8 mouse cellular contexts compared by ENCODE assay signal in genomic region chr5:108269063-108269810, GRCm38 (mm10). TPM values are rescaled to one million over a fixed set of nuclear protein-coding genes. Genes with fewer than 3 reads are reported as not detected.
DNase-seq lines count a peak whose midpoint lies in the region; ATAC-seq and TF ChIP-seq lines count a peak whose summit lies in the region.

No protein-coding gene starts in this region.

- peaks cover 4% of the 10 kb centered on the region; the same call in 1 of the 2 replicates for H3K4me1 ChIP-seq in testis, adult 2 months (ENCODE audit: control insufficient read depth, insufficient read depth, low read length)
- peaks cover 23% of the 10 kb centered on the region for H3K4me1 ChIP-seq in forebrain, postnatal 0 days (ENCODE audit: insufficient read depth)
- H3K4me1 ChIP-seq in liver, adult 2 months (ENCODE audit: control insufficient read depth, insufficient read depth, low read length): peaks cover 12% of the 10 kb centered on the region
- H3K4me1 ChIP-seq in neural tube, embryonic 15.5 days: peaks cover 42% of the 10 kb centered on the region

- H3K27ac ChIP-seq in testis, adult 2 months (ENCODE audit: control insufficient read depth, insufficient read depth, low read depth, low read length): peak overlapping the region; percentile 99
- H3K27ac ChIP-seq in forebrain, postnatal 0 days (ENCODE audit: low read depth, low read length): peak overlapping the region; percentile 95
- peak overlapping the region; percentile 89 for H3K27ac ChIP-seq in liver, adult 2 months (replicated peaks; ENCODE audit: insufficient read depth, low read depth, low read length)
- peak overlapping the region; percentile 95 for H3K27ac ChIP-seq in neural tube, embryonic 15.5 days (replicated peaks)

- TF ChIP-seq CTCF in testis, adult 2 months (IDR thresholded peaks at IDR 0.05; ENCODE audit: control insufficient read depth, insufficient read depth, insufficient replicate concordance, low read depth, low read length): no peak
- TF ChIP-seq CTCF in forebrain, postnatal 0 days (IDR thresholded peaks at IDR 0.05; ENCODE audit: low read depth): no peak
- TF ChIP-seq CTCF in liver, adult 2 months (IDR thresholded peaks at IDR 0.05; ENCODE audit: low read depth, low read length): no peak

- no peaks in the 10 kb centered on the region for H3K9me3 ChIP-seq in forebrain, postnatal 0 days (ENCODE audit: low read length)
- no peaks in the 10 kb centered on the region for H3K9me3 ChIP-seq in neural tube, embryonic 15.5 days (replicated peaks)

- WGBS in forebrain, postnatal 0 days: under 1% methylated on average over 44 of the region's 44 CpGs
- under 1% methylated on average over 44 of the region's 44 CpGs for WGBS in liver, adult 2 months
- under 1% methylated on average over 44 of the region's 44 CpGs for WGBS in neural tube, embryonic 15.5 days

- peak overlapping the region; percentile 99 for H3K4me3 ChIP-seq in testis, adult 2 months (ENCODE audit: control insufficient read depth, low read depth, low read length)
- peak overlapping the region; percentile 92 for H3K4me3 ChIP-seq in forebrain, postnatal 0 days (ENCODE audit: low read depth, low read length)
- H3K4me3 ChIP-seq in liver, adult 2 months (ENCODE audit: insufficient read depth, low read depth, low read length): peak overlapping the region; percentile 99
- H3K4me3 ChIP-seq in neural tube, embryonic 15.5 days (replicated peaks): peak overlapping the region; percentile 98

- H3K27me3 ChIP-seq in testis, adult 2 months (ENCODE audit: control insufficient read depth, insufficient read depth, low read length): no peaks in the 10 kb centered on the region
- no peaks in the 10 kb centered on the region for H3K27me3 ChIP-seq in forebrain, postnatal 0 days (ENCODE audit: insufficient read depth, low read length)
- no peaks in the 10 kb centered on the region for H3K27me3 ChIP-seq in liver, adult 2 months (ENCODE audit: control insufficient read depth, insufficient read depth, low read length)
- no peaks in the 10 kb centered on the region for H3K27me3 ChIP-seq in neural tube, embryonic 15.5 days (replicated peaks)

- no peaks in the 10 kb centered on the region; the same call in 1 of the 2 replicates for H3K36me3 ChIP-seq in testis, adult 2 months (ENCODE audit: control insufficient read depth, insufficient read depth, low read length)
- H3K36me3 ChIP-seq in forebrain, postnatal 0 days (ENCODE audit: insufficient read depth): no peaks in the 10 kb centered on the region
- peaks cover 8% of the 10 kb centered on the region for H3K36me3 ChIP-seq in liver, adult 2 months (ENCODE audit: control insufficient read depth, insufficient read depth, low read length)
- H3K36me3 ChIP-seq in neural tube, embryonic 15.5 days: peaks cover 3% of the 10 kb centered on the region

- H3K79me2 ChIP-seq in liver, adult 2 months (ENCODE audit: control insufficient read depth, insufficient read depth, low read length): peaks cover 14% of the 10 kb centered on the region; the same call in 1 of the 2 replicates

- peak overlapping the region; percentile 96 for H3K9ac ChIP-seq in forebrain, postnatal 0 days
- H3K9ac ChIP-seq in liver, adult 2 months (ENCODE audit: low read depth, low read length): peak overlapping the region; percentile 99
- peak overlapping the region; percentile 99 for H3K9ac ChIP-seq in neural tube, embryonic 15.5 days (replicated peaks)

- TF ChIP-seq POLR2A in testis, adult 2 months (IDR thresholded peaks at IDR 0.05; ENCODE audit: control insufficient read depth, low read depth, low read length): no peak
- TF ChIP-seq POLR2A in liver, adult 2 months (IDR thresholded peaks at IDR 0.05; ENCODE audit: extremely low read depth, insufficient read depth, low read length): no peak

- peak; percentile 55; the same call in 1 of the 2 replicates for ATAC-seq in forebrain, postnatal 0 days
- ATAC-seq in neural tube, embryonic 15.5 days (ENCODE audit: low FRiP score): peak; percentile 65

- H3K4me2 ChIP-seq in forebrain, postnatal 0 days (ENCODE audit: low read depth): peak overlapping the region; percentile 92
- H3K4me2 ChIP-seq in neural tube, embryonic 15.5 days: peak overlapping the region; percentile 83

- peak; percentile 4 for DNase-seq in adrenal gland, postnatal 25 days
- DNase-seq in adrenal gland, postnatal 14 days: no peak
- DNase-seq in testis, postnatal 10 days (ENCODE audit: low spot score): no peak
- DNase-seq in forebrain, postnatal 0 days: no peak
- no peak for DNase-seq in liver, adult 2 months (ENCODE audit: extremely low read depth, low read depth, low spot score)
- no peak for DNase-seq in ovary, postnatal 14 days (ENCODE audit: low spot score)

RNA-seq across cellular contexts. Expression of gene Dr1, which starts 0.5 kb away (rescaled TPM):
- 31.9 and 35.2 TPM in 2 replicates for total RNA-seq in adrenal gland, postnatal 25 days (2021)
- 29.9 and 33.0 TPM in 2 replicates for total RNA-seq in adrenal gland, postnatal 14 days (2021)
- polyA plus RNA-seq in testis, adult 2 months (2012; rRNA removed): 41.7 and 42.3 TPM in 2 replicates
- total RNA-seq in forebrain, postnatal 0 days (2014; rRNA removed): 39.9 and 43.7 TPM in 2 replicates
- polyA plus RNA-seq in forebrain, postnatal 0 days (2015; fragmentation: Nextera tagmentation; extraction: Ambion mirVana): 29.5 and 38.1 TPM in 2 replicates
- 11.3 and 13.0 TPM in 2 replicates for total RNA-seq in liver, adult 2 months (2014; rRNA removed)
- 9.6 and 9.8 TPM in 2 replicates for polyA plus RNA-seq in liver, adult 2 months (2012; rRNA removed)
- polyA plus RNA-seq in neural tube, embryonic 15.5 days (2015; fragmentation: Nextera tagmentation; extraction: Ambion mirVana): 39.6 and 42.8 TPM in 2 replicates

RNA-seq across cellular contexts. Expression of gene Pigg, which starts 43.2 kb away (rescaled TPM):
- 12.1 and 13.8 TPM in 2 replicates for total RNA-seq in adrenal gland, postnatal 25 days (2021)
- 8.7 and 9.7 TPM in 2 replicates for total RNA-seq in adrenal gland, postnatal 14 days (2021)
- polyA plus RNA-seq in testis, adult 2 months (2012; rRNA removed): 8.0 and 8.9 TPM in 2 replicates
- total RNA-seq in forebrain, postnatal 0 days (2014; rRNA removed): 6.0 and 6.6 TPM in 2 replicates
- polyA plus RNA-seq in forebrain, postnatal 0 days (2015; fragmentation: Nextera tagmentation; extraction: Ambion mirVana): 1.2 and 2.2 TPM in 2 replicates
- total RNA-seq in liver, adult 2 months (2014; rRNA removed): 10.8 and 11.7 TPM in 2 replicates
- polyA plus RNA-seq in liver, adult 2 months (2012; rRNA removed): 4.9 and 5.6 TPM in 2 replicates
- 4.5 and 4.9 TPM in 2 replicates for polyA plus RNA-seq in neural tube, embryonic 15.5 days (2015; fragmentation: Nextera tagmentation; extraction: Ambion mirVana)
